ENCODE assay signal across 23 mouse cellular contexts in the genomic region with DNA sequence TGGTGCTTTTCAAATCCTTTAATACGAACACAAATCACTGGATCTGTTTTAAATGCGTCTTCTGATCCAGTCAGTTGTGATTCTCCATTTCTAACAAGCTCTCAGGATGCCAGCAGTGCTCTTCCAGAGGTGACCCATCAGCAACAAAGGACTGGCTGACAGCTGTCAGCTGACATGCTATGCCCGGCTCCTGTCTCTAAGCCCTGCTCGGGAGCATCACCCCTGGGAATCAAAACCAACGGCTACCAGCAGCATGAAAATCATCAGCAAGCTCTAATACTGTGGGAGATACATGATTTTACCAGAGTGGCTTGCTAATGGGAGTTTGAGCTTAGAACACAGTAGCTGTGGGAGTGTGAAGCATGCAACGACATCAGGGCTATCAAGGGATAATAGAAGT.
A peak's percentile ranks its signal among the peaks of the same experiment; 100 is the strongest.
DNase-seq lines count a peak whose midpoint lies in the region; ATAC-seq lines count a peak whose summit lies in the region.
"Had no signal": no experiment of that assay in that cellular context is flagged by ENCODE, and none has a peak within 500 bp of the region (broad histone marks: within the 10 kb centered on the region; RNA-seq: fewer than 3 reads in every experiment).

No protein-coding gene starts in this region.

- H3K4me1 ChIP-seq in hindbrain, embryonic 10.5 days (replicated peaks): peaks cover 12% of the 10 kb centered on the region
- peaks cover 8% of the 10 kb centered on the region for H3K4me1 ChIP-seq in hindbrain, embryonic 16.5 days (ENCODE audit: control insufficient read depth, insufficient read depth, low read depth, low read length)
- H3K4me1 ChIP-seq in neural tube, embryonic 11.5 days (ENCODE audit: control insufficient read depth, insufficient read depth, low read length): no peaks in the 10 kb centered on the region
- H3K4me1 ChIP-seq in neural tube, embryonic 15.5 days: peaks cover 6% of the 10 kb centered on the region
- H3K4me1 ChIP-seq: embryonic facial prominence, embryonic 10.5 days; limb, embryonic 12.5 days had no signal

- peak; percentile 4 for DNase-seq in embryo, embryonic 11 days
- DNase-seq in embryo, embryonic 10.5 days (ENCODE audit: low spot score): no peak
- peak; percentile 38 for DNase-seq in hindbrain, embryonic 10.5 days (ENCODE audit: low spot score)
- peak; percentile 33 for DNase-seq in neural tube, embryonic 11.5 days (ENCODE audit: low spot score)
- DNase-seq in retina, embryonic 14.5 days (ENCODE audit: low spot score): peak; percentile 50
- no peak for DNase-seq in cerebellum, adult 11-12 months
- DNase-seq: adrenal gland, adult 8-10 months; cerebellum, adult 9-10 months; gastrocnemius, postnatal 25 days; heart, adult 2 months; heart, postnatal 36 days; kidney, adult 2 months; liver, postnatal 0 days; lung, postnatal 10 days; thymus, adult 18-20 months; thymus, postnatal 36 days had no signal

- ATAC-seq in hindbrain, embryonic 16.5 days: no peak
- ATAC-seq in neural tube, embryonic 11.5 days (ENCODE audit: insufficient read depth, low FRiP score, low TSS enrichment): no peak
- ATAC-seq in neural tube, embryonic 15.5 days (ENCODE audit: low FRiP score): no peak
- ATAC-seq: activated CD4-positive, CD25-positive, alpha-beta regulatory T cell, adult 4 months; liver, postnatal 0 days had no signal

- no peaks in the 10 kb centered on the region for H3K27me3 ChIP-seq in hindbrain, embryonic 10.5 days (ENCODE audit: insufficient read depth, poor library complexity, severe bottlenecking)
- H3K27me3 ChIP-seq in hindbrain, embryonic 16.5 days (replicated peaks; ENCODE audit: control insufficient read depth, insufficient read depth, low read length): no peaks in the 10 kb centered on the region
- H3K27me3 ChIP-seq in neural tube, embryonic 11.5 days (ENCODE audit: control insufficient read depth, insufficient read depth, low read length): no peaks in the 10 kb centered on the region
- H3K27me3 ChIP-seq in neural tube, embryonic 15.5 days (replicated peaks): no peaks in the 10 kb centered on the region
- H3K27me3 ChIP-seq: limb, embryonic 12.5 days had no signal

- peak overlapping the region; percentile 64 for H3K27ac ChIP-seq in hindbrain, embryonic 10.5 days
- H3K27ac ChIP-seq in hindbrain, embryonic 16.5 days (ENCODE audit: low read depth, low read length): no peak overlapping the region
- H3K27ac ChIP-seq in neural tube, embryonic 11.5 days (ENCODE audit: low read depth, low read length): no peak overlapping the region
- H3K27ac ChIP-seq in neural tube, embryonic 15.5 days (replicated peaks): no peak overlapping the region
- H3K27ac ChIP-seq: embryonic facial prominence, embryonic 10.5 days; heart, adult 2 months; kidney, postnatal 0 days; limb, embryonic 12.5 days had no signal

- no peak overlapping the region for H3K4me3 ChIP-seq in hindbrain, embryonic 10.5 days
- no peak overlapping the region for H3K4me3 ChIP-seq in hindbrain, embryonic 16.5 days (ENCODE audit: low read length)
- no peak overlapping the region for H3K4me3 ChIP-seq in neural tube, embryonic 11.5 days (ENCODE audit: low read depth, low read length)
- no peak overlapping the region for H3K4me3 ChIP-seq in neural tube, embryonic 15.5 days (replicated peaks)
- H3K4me3 ChIP-seq: embryonic facial prominence, embryonic 10.5 days; heart, adult 2 months; limb, embryonic 12.5 days had no signal

- no peak overlapping the region for H3K4me2 ChIP-seq in hindbrain, embryonic 16.5 days (ENCODE audit: low read length)
- H3K4me2 ChIP-seq in neural tube, embryonic 11.5 days (ENCODE audit: low read depth): no peak overlapping the region
- H3K4me2 ChIP-seq in neural tube, embryonic 15.5 days: no peak overlapping the region
- H3K4me2 ChIP-seq: limb, embryonic 12.5 days; liver, embryonic 11.5 days had no signal

- H3K9ac ChIP-seq in hindbrain, embryonic 16.5 days (ENCODE audit: low read depth, low read length): no peak overlapping the region
- no peak overlapping the region for H3K9ac ChIP-seq in neural tube, embryonic 11.5 days (ENCODE audit: low read length)
- H3K9ac ChIP-seq in neural tube, embryonic 15.5 days (replicated peaks): no peak overlapping the region
- H3K9ac ChIP-seq: limb, embryonic 12.5 days; liver, postnatal 0 days had no signal

- H3K36me3 ChIP-seq in hindbrain, embryonic 10.5 days: no peaks in the 10 kb centered on the region
- no peaks in the 10 kb centered on the region for H3K36me3 ChIP-seq in hindbrain, embryonic 16.5 days (ENCODE audit: control insufficient read depth, insufficient read depth, low read length)
- no peaks in the 10 kb centered on the region for H3K36me3 ChIP-seq in neural tube, embryonic 11.5 days (ENCODE audit: control insufficient read depth, insufficient read depth, low read length)
- H3K36me3 ChIP-seq in neural tube, embryonic 15.5 days: no peaks in the 10 kb centered on the region
- H3K36me3 ChIP-seq: embryonic facial prominence, embryonic 10.5 days; limb, embryonic 12.5 days had no signal

- WGBS in hindbrain, embryonic 10.5 days: 42% methylated on average over 6 of the region's 6 CpGs
- 20% methylated on average over 6 of the region's 6 CpGs for WGBS in hindbrain, embryonic 16.5 days
- 53% methylated on average over 6 of the region's 6 CpGs for WGBS in neural tube, embryonic 11.5 days
- WGBS in neural tube, embryonic 15.5 days: 33% methylated on average over 6 of the region's 6 CpGs

- H3K9me3 ChIP-seq in hindbrain, embryonic 10.5 days: no peaks in the 10 kb centered on the region
- H3K9me3 ChIP-seq in hindbrain, embryonic 16.5 days (ENCODE audit: control insufficient read depth, low read length): no peaks in the 10 kb centered on the region
- no peaks in the 10 kb centered on the region for H3K9me3 ChIP-seq in neural tube, embryonic 11.5 days (ENCODE audit: control insufficient read depth, low read length)
- H3K9me3 ChIP-seq in neural tube, embryonic 15.5 days (replicated peaks): no peaks in the 10 kb centered on the region
- H3K9me3 ChIP-seq: embryonic facial prominence, embryonic 10.5 days; limb, embryonic 12.5 days had no signal

Comparison
In these comparisons a context has a peak if more than half of its experiments do, and no peak if none do; other contexts are left out.
1. DNase-seq: peak in embryo, embryonic 11 days (single experiment), hindbrain, embryonic 10.5 days (single experiment), neural tube, embryonic 11.5 days (single experiment) and retina, embryonic 14.5 days (single experiment); none in embryo, embryonic 10.5 days (single experiment) and cerebellum, adult 11-12 months (single experiment).